Mouse (Mus musculus) 3T3-L1 (cell line): ENCODE measurements at regions not wholly inside any gene's neighbourhood (a gene's known extent, or its start where the extent isn't known, plus 50 kb on each side); places are given as distances from the start of the nearest gene placed in this dataset.

ENCODE experiments used
- DNase-seq: peaks from one replicate; pipeline ENCODE4 v3.0.0-alpha.2; 2015; ENCODE audit warnings: low read depth, low spot score

DNA sequence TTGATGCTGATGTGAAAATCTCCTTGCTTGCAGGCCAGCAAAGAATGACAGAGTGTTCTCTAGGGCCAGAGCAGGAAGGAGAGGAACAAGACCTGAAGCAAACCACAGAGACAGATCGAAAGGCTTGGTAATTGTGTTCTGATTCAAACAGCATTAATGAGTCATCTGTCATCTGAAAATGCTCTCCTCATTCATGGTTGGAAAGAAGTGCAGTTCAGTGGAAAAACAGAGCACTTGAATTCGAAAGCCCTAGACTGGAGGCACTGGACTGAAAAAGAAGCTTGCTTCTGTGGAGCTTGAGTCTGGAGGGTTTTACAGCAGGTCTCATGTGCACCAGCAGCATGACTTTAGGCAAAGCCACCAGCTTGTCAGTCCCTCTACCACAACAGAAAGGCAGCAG is 374.3 kb upstream of the B430305J03Rik start:
- no peak for DNase-seq

- no peak for DNase-seq
Measured at GRCm38 (mm10) chr3:61738528-61738927, 372.8 kb upstream of the B430305J03Rik start.

DNA sequence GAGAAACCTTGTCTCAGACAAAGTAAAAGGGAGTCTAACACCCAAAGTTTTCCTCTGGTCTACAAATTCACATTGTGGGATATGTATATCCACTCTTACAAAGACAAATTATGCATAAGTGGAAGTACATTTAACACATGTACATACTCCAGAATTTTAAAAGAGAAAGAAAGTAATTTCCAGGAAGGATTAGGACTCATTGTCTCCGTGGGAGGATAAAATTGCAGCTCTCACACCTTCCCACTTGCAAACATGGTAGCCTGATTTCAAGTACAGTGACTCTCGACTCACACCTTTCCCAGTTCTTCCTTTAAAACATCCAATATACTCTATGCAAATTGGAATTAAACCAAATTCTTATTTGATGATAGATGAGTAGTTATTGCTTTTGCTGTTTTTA is 351.0 kb upstream of the B430305J03Rik start:
- DNase-seq: no peak

- DNase-seq: peak; percentile 73
Measured at GRCm38 (mm10) chr3:61687933-61688705, 322.4 kb upstream of the B430305J03Rik start.

- no peak for DNase-seq
Measured at GRCm38 (mm10) chr3:61670874-61671273, 305.1 kb upstream of the B430305J03Rik start.

- DNase-seq: no peak
Measured at GRCm38 (mm10) chr3:61656143-61656542, 290.4 kb upstream of the B430305J03Rik start.

DNA sequence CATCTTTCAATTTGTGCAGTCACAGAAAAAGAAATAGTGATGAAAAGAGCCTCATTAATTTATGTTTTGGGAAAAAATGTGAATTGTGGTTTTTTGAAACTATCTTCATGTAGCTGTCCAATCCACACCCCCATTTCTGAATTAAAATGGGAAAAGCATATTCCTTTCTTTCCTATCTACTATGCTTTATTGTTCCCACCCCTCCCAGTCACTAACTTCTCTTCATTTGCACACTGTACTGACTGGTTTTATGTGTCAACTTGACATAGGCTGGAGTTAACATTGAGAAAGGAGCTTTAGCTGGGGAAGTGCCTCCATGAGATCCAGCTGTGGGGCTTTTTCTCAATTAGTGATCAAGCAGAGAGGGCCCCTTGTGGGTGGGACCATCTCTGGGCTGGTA is 262.8 kb upstream of the B430305J03Rik start:
- DNase-seq: no peak

GRCm38 (mm10) chr3:61628099-61628498 is 262.3 kb upstream of the B430305J03Rik start:
- DNase-seq: no peak

DNA sequence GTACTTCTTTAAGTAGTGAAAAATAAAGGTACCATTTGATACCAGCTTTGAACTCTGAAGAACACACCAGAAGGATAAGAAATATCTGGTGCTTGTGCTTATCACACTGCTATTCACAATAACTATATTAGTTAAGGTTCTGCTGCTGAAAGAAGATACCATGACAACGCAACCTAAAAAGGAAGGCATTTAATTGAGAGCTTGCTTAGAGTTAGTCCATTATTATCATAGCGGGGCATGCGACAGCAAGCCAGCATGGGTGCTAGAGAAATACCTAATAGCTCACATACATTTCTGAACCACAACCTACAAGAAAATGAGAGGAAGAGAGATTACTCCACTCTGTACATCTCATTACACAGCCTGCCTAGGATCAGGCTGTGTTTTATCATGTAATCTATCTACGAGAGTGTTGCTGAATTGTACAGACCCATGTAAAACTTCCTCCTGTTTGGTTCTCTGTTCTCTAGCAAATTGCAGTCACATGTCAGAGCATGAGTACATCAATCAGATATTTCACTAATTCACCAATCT is 258.3 kb upstream of the B430305J03Rik start:
- no peak for DNase-seq

- DNase-seq: no peak
Measured at GRCm38 (mm10) chr3:61605469-61605868, 239.7 kb upstream of the B430305J03Rik start.

DNA sequence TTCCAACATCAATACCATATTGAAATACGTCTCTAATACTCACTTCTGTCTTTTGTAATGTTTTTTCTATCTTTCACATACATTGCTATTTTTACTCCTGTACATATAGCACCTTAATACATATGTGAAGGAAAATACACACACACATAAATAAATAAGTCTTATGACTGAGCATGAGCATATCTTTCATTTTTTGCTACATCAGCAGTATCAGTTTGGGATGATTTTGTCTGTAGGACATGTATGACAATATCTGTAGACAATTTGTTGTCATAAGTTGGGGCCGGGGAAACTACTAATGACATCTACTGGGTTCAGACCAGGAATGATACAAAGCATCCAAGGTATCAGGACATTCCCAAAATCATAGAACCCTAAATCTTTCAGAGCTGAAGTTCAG is 237.1 kb upstream of the B430305J03Rik start:
- no peak for DNase-seq

- no peak for DNase-seq
Measured at GRCm38 (mm10) chr3:61595574-61595973, 229.8 kb upstream of the B430305J03Rik start.

DNA sequence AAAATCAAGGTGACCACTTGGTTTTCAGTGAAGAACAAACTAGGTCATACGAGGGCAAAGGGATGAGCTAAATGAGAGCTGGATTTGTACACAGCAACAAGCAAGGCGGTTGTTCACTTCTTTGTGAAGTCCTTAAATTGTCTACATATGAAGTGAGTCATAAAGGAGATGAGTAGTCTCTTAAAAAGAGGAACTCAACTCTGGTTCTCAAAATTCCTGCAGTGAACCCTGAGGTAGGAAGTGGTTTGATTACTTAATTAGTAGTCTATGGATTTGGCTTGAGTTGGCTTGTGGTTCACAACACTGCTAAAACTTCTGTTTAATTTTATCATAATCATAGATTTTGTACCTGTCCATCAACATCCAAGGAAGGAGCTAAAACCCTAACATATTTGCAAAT is 226.6 kb upstream of the B430305J03Rik start:
- DNase-seq: no peak

- no peak for DNase-seq
Measured at GRCm38 (mm10) chr3:61583669-61584068, 217.9 kb upstream of the B430305J03Rik start.

- DNase-seq: no peak
Measured at GRCm38 (mm10) chr3:61582927-61583326, 217.2 kb upstream of the B430305J03Rik start.

- no peak for DNase-seq
Measured at GRCm38 (mm10) chr3:61580252-61580651, 214.5 kb upstream of the B430305J03Rik start.

- DNase-seq: no peak
Measured at GRCm38 (mm10) chr3:61537113-61537512, 171.4 kb upstream of the B430305J03Rik start.

GRCm38 (mm10) chr3:61535751-61536150 is 170.0 kb upstream of the B430305J03Rik start:
- no peak for DNase-seq

- no peak for DNase-seq
Measured at GRCm38 (mm10) chr3:61503178-61503577, 137.4 kb upstream of the B430305J03Rik start.

DNA sequence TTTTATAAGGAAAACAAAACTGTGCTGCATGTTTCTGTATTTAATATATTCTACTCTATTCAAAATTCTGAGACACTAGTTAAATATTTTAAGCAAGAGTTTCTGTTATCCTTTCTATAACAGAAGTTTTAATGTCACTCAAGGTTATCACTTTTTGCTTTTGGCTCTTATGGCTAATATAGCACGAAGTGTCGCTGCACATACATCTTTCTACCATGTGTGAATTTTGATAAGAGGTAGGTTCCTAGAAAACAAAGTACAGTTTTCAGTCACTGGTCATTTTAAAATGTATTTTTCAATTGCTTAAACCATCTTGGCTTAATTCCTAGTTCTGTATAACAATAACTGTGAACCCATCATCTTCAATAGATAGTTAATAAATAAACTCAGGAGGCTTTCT is 129.1 kb upstream of the B430305J03Rik start:
- no peak for DNase-seq

- DNase-seq: no peak
Measured at GRCm38 (mm10) chr3:61486808-61487389, 121.1 kb upstream of the B430305J03Rik start.

- DNase-seq: peak; percentile 59
Measured at GRCm38 (mm10) chr3:61478861-61479584, 113.3 kb upstream of the B430305J03Rik start.
